Mouse (Mus musculus): ENCODE measurements around the gene Shb. TPM values are rescaled to one million over a fixed set of nuclear protein-coding genes. Genes with fewer than 3 reads are reported as not detected.

Shb gene
- polyA plus RNA-seq, 1 experiment from 2014 or later = 8.2 TPM

- under 1% methylated on average over 66 of the region's 67 CpGs for WGBS
- H3K27me3 ChIP-seq (ENCODE audit: control insufficient read depth, insufficient read depth, low read length) = no peaks in the 10 kb centered on the region
- peak within 1 kb of the TSS; percentile 61 for H3K4me2 ChIP-seq (ENCODE audit: low read depth, low read length, severe bottlenecking)
- DNase-seq (ENCODE audit: low spot score) (peak; percentile 95), ATAC-seq (replicated peaks; ENCODE audit: low FRiP score) (peak; percentile 97)
- no peaks in the 10 kb centered on the region for H3K9me3 ChIP-seq (ENCODE audit: control insufficient read depth, low read length)
- H3K4me3 ChIP-seq (ENCODE audit: low read depth, low read length) = peak within 1 kb of the TSS; percentile 96
- peak within 1 kb of the TSS; percentile 87 for H3K27ac ChIP-seq (ENCODE audit: low read depth, low read length)
- peaks cover 13% of the 10 kb centered on the region for H3K4me1 ChIP-seq (replicated peaks; ENCODE audit: control insufficient read depth, insufficient read depth, low read length)
- H3K36me3 ChIP-seq (ENCODE audit: control insufficient read depth, insufficient read depth, low read length) = 0 out of 2 replicates have a peak, but pooled peaks cover under 1% of the 10 kb centered on the region
- H3K9ac ChIP-seq (ENCODE audit: low read length) = peak within 1 kb of the TSS; percentile 97
Observed at GRCm38 (mm10) chr4:45408427-45409132, 123.7 kb downstream of the Shb start, which contains the start of gene Slc25a51. Slc25a51 (minus strand) TSS chr4:45408766.

DNA sequence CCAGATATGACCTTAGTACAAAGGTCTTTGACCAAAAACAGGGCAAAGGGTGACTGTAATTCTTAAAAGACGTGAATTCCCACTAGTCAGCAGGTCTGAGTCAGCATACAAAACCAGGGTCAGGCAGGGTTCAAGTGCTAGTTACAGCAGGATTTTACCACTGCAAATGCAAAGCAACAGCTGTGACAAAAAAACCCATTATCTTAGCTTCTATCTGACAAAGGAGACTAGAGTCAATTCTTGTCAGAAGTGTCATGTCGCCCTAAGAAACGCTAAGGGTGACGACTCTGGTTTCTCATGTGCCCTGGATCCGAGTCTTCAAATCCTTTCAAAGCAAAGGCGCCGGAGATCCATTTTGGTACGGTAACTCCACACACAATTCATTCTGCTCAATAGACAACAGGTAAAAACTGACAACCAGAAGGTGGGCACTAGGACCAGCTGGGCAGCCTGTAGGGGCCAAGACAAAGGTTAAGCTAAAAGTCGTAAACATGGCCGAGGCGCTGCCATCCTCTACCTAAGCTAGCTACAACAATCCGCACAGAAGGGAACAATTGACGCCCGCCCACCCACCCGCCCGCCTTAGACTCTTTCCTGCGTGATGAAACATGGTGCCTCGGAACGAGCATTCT, 124.5 kb downstream of the Shb start:
- H3K27me3 ChIP-seq (ENCODE audit: control insufficient read depth, insufficient read depth, low read length) = no peaks in the 10 kb centered on the region
- H3K4me1 ChIP-seq (replicated peaks; ENCODE audit: control insufficient read depth, insufficient read depth, low read length) = peaks cover 13% of the 10 kb centered on the region
- peak overlapping the region; percentile 87; the same call in 1 of the 2 replicates for H3K27ac ChIP-seq (ENCODE audit: low read depth, low read length)
- no peak; the same call in 1 of the 2 replicates for ATAC-seq (replicated peaks; ENCODE audit: low FRiP score)
- H3K4me2 ChIP-seq (ENCODE audit: low read depth, low read length, severe bottlenecking) = peak overlapping the region; percentile 61
- DNase-seq (ENCODE audit: low spot score) = no peak
- peak overlapping the region; percentile 96 for H3K4me3 ChIP-seq (ENCODE audit: low read depth, low read length)
- 2% methylated on average over 19 of the region's 19 CpGs for WGBS
- peaks cover 4% of the 10 kb centered on the region; the same call in 1 of the 2 replicates for H3K36me3 ChIP-seq (ENCODE audit: control insufficient read depth, insufficient read depth, low read length)
- H3K9me3 ChIP-seq (ENCODE audit: control insufficient read depth, low read length) = no peaks in the 10 kb centered on the region
- peak overlapping the region; percentile 97 for H3K9ac ChIP-seq (ENCODE audit: low read length)

GRCm38 (mm10) chr4:45407001-45407702, 125.1 kb downstream of the Shb start:
- DNase-seq (ENCODE audit: low spot score) = no peak
- Histone ChIP-seq H3K9me3 (ENCODE audit: control insufficient read depth, low read length) (no peaks in the 10 kb centered on the region), H3K4me3 (ENCODE audit: low read depth, low read length) (peak overlapping the region; percentile 96), H3K27me3 (ENCODE audit: control insufficient read depth, insufficient read depth, low read length) (no peaks in the 10 kb centered on the region), H3K4me1 (replicated peaks; ENCODE audit: control insufficient read depth, insufficient read depth, low read length) (peaks cover 13% of the 10 kb centered on the region), H3K36me3 (ENCODE audit: control insufficient read depth, insufficient read depth, low read length) (peaks cover 4% of the 10 kb centered on the region; the same call in 1 of the 2 replicates), H3K9ac (ENCODE audit: low read length) (peak overlapping the region; percentile 97), H3K4me2 (ENCODE audit: low read depth, low read length, severe bottlenecking) (peak overlapping the region; percentile 61), H3K27ac (ENCODE audit: low read depth, low read length) (no peak overlapping the region)
- no peak for ATAC-seq (replicated peaks; ENCODE audit: low FRiP score)
- 77% methylated on average over 5 of the region's 5 CpGs for WGBS

DNA sequence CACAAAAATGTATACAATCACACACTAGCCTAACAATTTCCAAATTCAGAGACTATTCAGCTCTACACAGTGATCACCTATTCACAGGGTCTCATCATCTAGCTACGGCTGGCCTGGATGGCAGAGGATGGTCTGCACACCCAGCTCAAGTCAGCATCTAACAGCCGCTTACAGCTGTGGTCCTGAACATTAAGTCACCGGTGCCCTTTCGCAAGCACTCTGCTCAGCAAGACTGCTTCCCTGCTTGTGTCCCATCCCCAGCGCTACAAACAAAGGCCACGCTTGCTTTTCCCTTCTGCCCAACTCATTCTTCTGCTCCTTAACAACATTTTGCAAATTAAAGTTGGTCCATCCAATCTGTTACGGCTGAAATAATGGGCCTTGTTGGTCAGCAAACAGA, 125.9 kb downstream of the Shb start:
- Histone ChIP-seq H3K4me2 (ENCODE audit: low read depth, low read length, severe bottlenecking) (0 out of 2 replicates have a peak overlapping the region, but pooled peaks have one; percentile 26), H3K9ac (ENCODE audit: low read length) (no peak overlapping the region), H3K4me3 (ENCODE audit: low read depth, low read length) (no peak overlapping the region), H3K4me1 (replicated peaks; ENCODE audit: control insufficient read depth, insufficient read depth, low read length) (peaks cover 13% of the 10 kb centered on the region), H3K27ac (ENCODE audit: low read depth, low read length) (no peak overlapping the region), H3K27me3 (ENCODE audit: control insufficient read depth, insufficient read depth, low read length) (no peaks in the 10 kb centered on the region), H3K9me3 (ENCODE audit: control insufficient read depth, low read length) (no peaks in the 10 kb centered on the region), H3K36me3 (ENCODE audit: control insufficient read depth, insufficient read depth, low read length) (peaks cover 6% of the 10 kb centered on the region)
- ATAC-seq (replicated peaks; ENCODE audit: low FRiP score) (no peak), DNase-seq (ENCODE audit: low spot score) (no peak)
- 73% methylated on average over 7 of the region's 7 CpGs for WGBS

DNA sequence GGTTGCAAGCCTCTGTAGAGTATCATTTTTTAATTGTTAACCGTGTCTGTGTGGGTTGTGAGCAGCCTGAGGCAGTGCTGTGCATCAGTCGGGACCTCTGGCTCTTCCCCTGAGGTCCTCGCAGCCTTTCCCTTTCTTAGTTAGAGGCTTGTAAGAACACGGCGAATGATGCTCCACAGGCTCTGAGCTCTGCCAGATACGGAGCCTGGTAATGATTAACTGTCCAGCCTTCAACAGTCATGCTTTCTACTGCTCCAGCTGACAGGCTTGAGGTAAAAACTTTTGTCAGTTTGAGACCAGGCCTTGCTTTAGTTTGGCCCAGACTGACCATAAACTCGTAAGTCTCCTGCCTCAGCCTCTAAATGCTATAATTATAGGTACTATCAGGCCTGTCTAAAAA, 127.0 kb downstream of the Shb start:
- peaks cover 13% of the 10 kb centered on the region for H3K4me1 ChIP-seq (replicated peaks; ENCODE audit: control insufficient read depth, insufficient read depth, low read length)
- H3K27ac ChIP-seq (ENCODE audit: low read depth, low read length) = no peak overlapping the region
- no peak overlapping the region for H3K4me2 ChIP-seq (ENCODE audit: low read depth, low read length, severe bottlenecking)
- peaks cover 6% of the 10 kb centered on the region for H3K36me3 ChIP-seq (ENCODE audit: control insufficient read depth, insufficient read depth, low read length)
- WGBS = 86% methylated on average over 7 of the region's 7 CpGs
- no peaks in the 10 kb centered on the region for H3K9me3 ChIP-seq (ENCODE audit: control insufficient read depth, low read length)
- no peak overlapping the region for H3K9ac ChIP-seq (ENCODE audit: low read length)
- DNase-seq (ENCODE audit: low spot score) (no peak), ATAC-seq (replicated peaks; ENCODE audit: low FRiP score) (no peak)
- no peaks in the 10 kb centered on the region for H3K27me3 ChIP-seq (ENCODE audit: control insufficient read depth, insufficient read depth, low read length)
- H3K4me3 ChIP-seq (ENCODE audit: low read depth, low read length) = no peak overlapping the region

GRCm38 (mm10) chr4:45404086-45404485, 128.2 kb downstream of the Shb start:
- Histone ChIP-seq H3K9ac (ENCODE audit: low read length) (no peak overlapping the region), H3K4me1 (replicated peaks; ENCODE audit: control insufficient read depth, insufficient read depth, low read length) (peaks cover 13% of the 10 kb centered on the region), H3K27ac (ENCODE audit: low read depth, low read length) (no peak overlapping the region), H3K36me3 (ENCODE audit: control insufficient read depth, insufficient read depth, low read length) (peaks cover 13% of the 10 kb centered on the region), H3K27me3 (ENCODE audit: control insufficient read depth, insufficient read depth, low read length) (no peaks in the 10 kb centered on the region), H3K4me2 (ENCODE audit: low read depth, low read length, severe bottlenecking) (no peak overlapping the region), H3K9me3 (ENCODE audit: control insufficient read depth, low read length) (no peaks in the 10 kb centered on the region), H3K4me3 (ENCODE audit: low read depth, low read length) (no peak overlapping the region)
- WGBS = 92% methylated on average over 7 of the region's 7 CpGs
- ATAC-seq (replicated peaks; ENCODE audit: low FRiP score) (no peak), DNase-seq (ENCODE audit: low spot score) (no peak)

DNA sequence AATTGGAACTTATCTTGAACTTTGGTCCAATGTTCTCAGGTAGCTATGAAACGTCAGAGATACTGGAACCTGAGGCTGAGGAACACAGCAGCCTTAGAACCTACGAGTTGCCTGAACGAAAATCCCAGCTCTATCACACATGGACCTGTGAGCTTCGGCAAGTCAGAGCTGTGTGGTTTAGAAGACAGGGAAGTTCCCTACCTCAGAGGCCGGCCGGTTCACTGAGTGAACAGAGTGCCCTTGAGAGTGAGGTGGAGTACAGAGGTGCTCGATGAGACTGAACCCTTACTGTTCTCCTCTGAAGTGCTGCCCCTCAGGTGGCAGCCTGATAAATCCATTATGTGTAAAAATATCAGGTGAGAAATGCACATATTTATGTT, 128.8 kb downstream of the Shb start:
- no peak overlapping the region for H3K27ac ChIP-seq (ENCODE audit: low read depth, low read length)
- ATAC-seq (replicated peaks; ENCODE audit: low FRiP score) (no peak), DNase-seq (ENCODE audit: low spot score) (no peak)
- H3K9ac ChIP-seq (ENCODE audit: low read length) = no peak overlapping the region
- no peak overlapping the region for H3K4me3 ChIP-seq (ENCODE audit: low read depth, low read length)
- peaks cover 13% of the 10 kb centered on the region for H3K4me1 ChIP-seq (replicated peaks; ENCODE audit: control insufficient read depth, insufficient read depth, low read length)
- H3K9me3 ChIP-seq (ENCODE audit: control insufficient read depth, low read length) = no peaks in the 10 kb centered on the region
- H3K36me3 ChIP-seq (ENCODE audit: control insufficient read depth, insufficient read depth, low read length) = peaks cover 15% of the 10 kb centered on the region
- WGBS = 93% methylated on average over 7 of the region's 7 CpGs
- H3K4me2 ChIP-seq (ENCODE audit: low read depth, low read length, severe bottlenecking) = no peak overlapping the region
- H3K27me3 ChIP-seq (ENCODE audit: control insufficient read depth, insufficient read depth, low read length) = no peaks in the 10 kb centered on the region

DNA sequence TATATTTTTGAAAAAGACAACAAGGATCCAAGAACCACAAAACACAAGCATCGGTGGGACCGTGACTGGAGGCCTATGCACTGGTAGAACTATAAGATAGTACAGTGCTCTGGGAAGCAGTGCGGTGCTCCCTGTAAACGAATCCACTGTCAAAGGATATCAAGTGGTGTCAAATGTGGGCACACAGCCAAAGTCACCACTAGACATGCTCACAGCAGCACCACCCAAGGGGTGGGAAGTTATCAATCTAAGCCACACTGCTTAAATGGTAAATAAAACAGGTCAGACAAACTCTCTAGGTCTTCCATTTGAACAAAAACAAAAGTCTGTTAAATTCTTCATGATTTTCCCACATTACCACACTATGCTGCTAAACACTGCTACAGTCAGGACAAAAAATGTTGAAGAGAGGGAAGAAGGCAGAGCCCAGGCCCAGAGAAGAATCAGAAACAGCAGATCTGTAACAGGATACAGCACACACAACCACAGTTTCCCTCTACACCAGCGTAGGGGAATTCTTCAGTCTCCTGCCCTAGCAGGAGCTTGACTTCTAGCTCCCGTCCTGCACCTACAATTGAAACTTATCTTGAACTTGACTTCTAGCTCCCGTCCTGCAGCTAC, 129.3 kb downstream of the Shb start:
- no peak overlapping the region for H3K4me2 ChIP-seq (ENCODE audit: low read depth, low read length, severe bottlenecking)
- no peaks in the 10 kb centered on the region for H3K27me3 ChIP-seq (ENCODE audit: control insufficient read depth, insufficient read depth, low read length)
- no peak overlapping the region for H3K4me3 ChIP-seq (ENCODE audit: low read depth, low read length)
- H3K36me3 ChIP-seq (ENCODE audit: control insufficient read depth, insufficient read depth, low read length) = peaks cover 15% of the 10 kb centered on the region
- peaks cover 13% of the 10 kb centered on the region for H3K4me1 ChIP-seq (replicated peaks; ENCODE audit: control insufficient read depth, insufficient read depth, low read length)
- no peak overlapping the region for H3K9ac ChIP-seq (ENCODE audit: low read length)
- WGBS = 89% methylated on average over 7 of the region's 7 CpGs
- ATAC-seq (replicated peaks; ENCODE audit: low FRiP score) = no peak
- no peak for DNase-seq (ENCODE audit: low spot score)
- no peak overlapping the region for H3K27ac ChIP-seq (ENCODE audit: low read depth, low read length)
- no peaks in the 10 kb centered on the region for H3K9me3 ChIP-seq (ENCODE audit: control insufficient read depth, low read length)

All from forebrain, embryonic 11.5 days (tissue).